Mouse (Mus musculus) myocyte (in vitro differentiated cells): ENCODE measurements around the gene Unc93b1.

Experiments used
- MYOG ChIP-seq, 3 experiments: IDR thresholded peaks; one replicate each; pipeline ENCODE4 v1.6.1; 2011; ENCODE audit warnings: control low read depth in 2 of 3, low read depth in 2 of 3, mild to moderate bottlenecking in 2 of 3; ENCODE audit not compliant: insufficient read length in 2 of 3, control insufficient read depth in 1 of 3, insufficient read depth in 1 of 3
- POLR2A ChIP-seq: IDR thresholded peaks from one replicate; pipeline ENCODE4 v1.6.1; 2011; ENCODE audit warnings: low read depth, mild to moderate bottlenecking, control low read depth, moderate library complexity; ENCODE audit not compliant: insufficient read length

- no peak for TF ChIP-seq MYOG (IDR thresholded peaks at IDR 0.05; ENCODE audit: control insufficient read depth in 1 of 3, insufficient read depth in 1 of 3, insufficient read length in 2 of 3, low read depth in 2 of 3)
- no peak for TF ChIP-seq POLR2A
These were observed at the start of gene Unc93b1 for GRCm38 (mm10) chr19:3935032-3935895.
